ENCODE assay signal across 8 mouse cellular contexts in the genomic region with DNA sequence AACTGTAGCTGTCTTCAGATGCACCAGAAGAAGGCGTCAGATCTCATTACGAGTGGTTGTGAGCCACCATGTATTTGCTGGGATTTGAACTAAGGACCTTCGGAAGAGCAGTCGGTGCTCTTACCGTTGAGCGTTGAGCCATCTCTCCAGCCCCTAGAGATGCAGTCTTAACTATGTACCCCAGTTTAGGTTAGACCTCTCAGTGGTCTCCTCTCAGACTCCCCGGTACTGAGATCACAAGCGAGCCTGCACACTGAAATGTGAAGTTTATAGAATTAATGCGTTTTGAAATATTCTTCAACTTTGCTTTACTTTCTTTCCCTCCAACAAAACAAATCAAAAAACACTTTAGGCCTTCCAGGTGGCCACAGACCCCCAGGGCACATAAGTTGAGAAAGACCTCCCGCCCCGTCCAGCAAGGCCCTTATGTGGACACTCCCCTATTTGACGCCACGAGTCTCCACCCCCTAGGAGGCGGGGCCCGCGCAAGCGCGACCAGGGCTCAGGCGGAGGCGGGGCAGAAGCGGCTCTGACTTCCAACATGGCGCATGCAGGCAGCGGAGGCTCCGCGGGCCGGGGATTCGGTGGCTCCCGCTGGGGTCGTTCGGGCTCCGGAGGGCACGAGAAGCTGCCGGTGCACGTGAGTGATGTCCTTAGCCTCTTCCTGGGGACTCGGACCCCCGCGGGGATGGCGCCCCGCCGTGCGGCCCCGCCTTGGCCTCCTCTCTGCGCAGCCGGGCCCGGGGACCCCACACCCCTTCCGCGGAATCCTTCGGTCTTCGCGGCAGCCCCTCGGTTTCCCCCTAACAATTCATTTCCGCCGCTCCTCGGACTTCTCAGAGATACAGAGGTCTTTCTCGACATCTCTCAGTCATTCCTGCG. TPM values are rescaled to one million over a fixed set of nuclear protein-coding genes. Genes with fewer than 3 reads are reported as not detected.
DNase-seq lines count a peak whose midpoint lies in the region; ATAC-seq lines count a peak whose summit lies in the region.

A gene (plus strand): TSS at position 517 of the 882 bp plus-strand sequence.

- H3K4me1 ChIP-seq in heart, embryonic 10.5 days: peaks cover 8% of the 10 kb centered on the region
- H3K4me1 ChIP-seq in kidney, embryonic 15.5 days: peaks cover 13% of the 10 kb centered on the region

- peak; percentile 94 for DNase-seq in A20 (ENCODE audit: low read depth, low spot score)
- peak; percentile 94 for DNase-seq in brain, adult 2 months (ENCODE audit: low read depth, low spot score)
- peak; percentile 97 for DNase-seq in heart, embryonic 10.5 days (ENCODE audit: low spot score)
- DNase-seq in liver: peak; percentile 96
- peak; percentile 96 to 97 for DNase-seq in spleen, postnatal 4 days (ENCODE audit: low spot score in 2 of 2)

- peak within 1 kb of the TSS; percentile 97 for H3K27ac ChIP-seq in heart, embryonic 10.5 days
- peak within 1 kb of the TSS; percentile 58; the same call in 1 of the 2 replicates for H3K27ac ChIP-seq in kidney, embryonic 15.5 days

- no peaks in the 10 kb centered on the region for H3K27me3 ChIP-seq in heart, embryonic 10.5 days (ENCODE audit: insufficient read depth, poor library complexity, severe bottlenecking)
- no peaks in the 10 kb centered on the region for H3K27me3 ChIP-seq in kidney, embryonic 15.5 days

- H3K9me3 ChIP-seq in heart, embryonic 10.5 days: no peaks in the 10 kb centered on the region
- no peaks in the 10 kb centered on the region for H3K9me3 ChIP-seq in kidney, embryonic 15.5 days (replicated peaks)

- H3K9ac ChIP-seq in kidney, embryonic 15.5 days: peak within 1 kb of the TSS; percentile 98

- H3K4me3 ChIP-seq in heart, embryonic 10.5 days: peak within 1 kb of the TSS; percentile 96
- H3K4me3 ChIP-seq in kidney, embryonic 15.5 days (replicated peaks): peak within 1 kb of the TSS; percentile 98

- WGBS in heart, embryonic 10.5 days: 13% methylated on average over 56 of the region's 56 CpGs
- 14% methylated on average over 56 of the region's 56 CpGs for WGBS in kidney, embryonic 15.5 days

- H3K36me3 ChIP-seq in heart, embryonic 10.5 days: peaks cover 34% of the 10 kb centered on the region
- peaks cover 35% of the 10 kb centered on the region for H3K36me3 ChIP-seq in kidney, embryonic 15.5 days

- peak within 1 kb of the TSS; percentile 86 for H3K4me2 ChIP-seq in kidney, embryonic 15.5 days

- ATAC-seq in erythroblast, adult 5-6 weeks (replicated peaks; ENCODE audit: low FRiP score, poor library complexity, severe bottlenecking): peak; percentile 98
- ATAC-seq in kidney, embryonic 15.5 days (replicated peaks; ENCODE audit: low FRiP score): peak; percentile 99
- peak; percentile 94 for ATAC-seq in monocyte, adult 5-6 weeks (replicated peaks; ENCODE audit: insufficient number of reproducible peaks, low FRiP score, low TSS enrichment, poor library complexity, severe bottlenecking)

RNA-seq across cellular contexts. Expression of the gene that starts here (rescaled TPM):
- 25.1 and 34.8 TPM in 2 replicates for total RNA-seq in erythroblast, adult 5-6 weeks (2015; ENCODE audit: low replicate concordance)
- 17.7 and 31.8 TPM in 2 replicates for total RNA-seq in erythroblast, adult 5-6 weeks (2017; ENCODE audit: low replicate concordance)
- polyA plus RNA-seq in heart, embryonic 10.5 days (2016; fragmentation: Nextera tagmentation; extraction: Ambion mirVana): 151 and 158 TPM in 2 replicates
- 158 and 160 TPM in 2 replicates for polyA plus RNA-seq in kidney, embryonic 15.5 days (2015; fragmentation: Nextera tagmentation; extraction: Ambion mirVana)
- total RNA-seq in monocyte, adult 5-6 weeks (2017): 122 to 164 TPM (median 146 TPM) in 3 replicates

Comparison
In these comparisons a context has a peak if more than half of its experiments do, and no peak if none do; other contexts are left out.
1. Peak in every context shown above with its lines: DNase-seq, ATAC-seq, H3K4me3 ChIP-seq and H3K27ac ChIP-seq.